Mouse (Mus musculus) lung, postnatal 0 days (tissue): ENCODE results near the gene Klc4.
A peak's percentile ranks its signal among the peaks of the same experiment; 100 is the strongest.

Experiments
- CTCF ChIP-seq: IDR thresholded peaks from 2 replicates; pipeline ENCODE4 v1.5.1; 2016; ENCODE audit warnings: antibody characterized with exemption, mild to moderate bottlenecking
- EP300 ChIP-seq: IDR thresholded peaks from 2 replicates; pipeline ENCODE4 v1.6.1; 2016; ENCODE audit warnings: antibody characterized with exemption, mild to moderate bottlenecking, control low read depth

- TF ChIP-seq CTCF (peak; percentile 22), EP300 (peak; percentile 80)
Observed at GRCm38 (mm10) chr17:46650232-46651031, 4.6 kb upstream of the Klc4 start, which contains the start of gene Cul7.
